Mouse (Mus musculus): Measurements from ENCODE around the gene Trappc12.

Trappc12 gene

GRCm38 (mm10) chr12:28750021-28750633 lies at the start of gene Trappc12:
TSS of gene Trappc12 (minus strand) at chr12:28750472.
- DNase-seq (ENCODE audit: low spot score in 2 of 2) = peak; percentile 73 to 80

DNA sequence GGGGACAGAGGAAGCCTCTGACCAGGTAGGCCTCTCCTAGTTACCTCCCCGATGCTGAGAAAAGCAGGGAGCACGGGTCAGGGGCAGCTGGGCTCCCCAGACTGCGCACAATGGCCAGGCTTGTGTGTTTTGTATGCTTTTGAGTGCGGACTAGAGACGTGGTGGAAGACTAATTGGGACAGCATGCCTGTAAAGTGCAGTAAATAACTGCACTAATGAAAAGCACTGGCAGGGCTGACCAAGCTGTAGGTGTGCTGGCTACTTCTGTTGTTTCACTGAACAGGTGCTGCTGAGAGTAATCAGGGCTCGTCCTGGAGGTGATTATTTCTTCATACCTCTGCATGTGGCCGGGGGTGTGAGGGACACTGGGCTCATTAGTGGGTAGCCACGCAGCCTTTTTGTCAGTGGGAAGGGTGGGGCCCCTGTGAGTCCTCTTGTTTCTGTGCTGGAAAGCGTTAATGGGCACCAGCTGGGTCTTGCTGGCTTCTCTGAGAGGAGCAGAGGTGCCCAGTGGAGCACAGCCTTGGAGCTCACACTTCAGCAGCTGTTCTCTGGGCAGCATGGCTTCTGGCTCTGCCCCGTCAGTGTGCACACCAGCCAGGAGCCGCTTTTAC lies 49.6 kb upstream of the Trappc12 start:
- no peak for DNase-seq (ENCODE audit: low spot score in 2 of 2)

GRCm38 (mm10) chr12:28796881-28797420 lies 46.7 kb upstream of the Trappc12 start:
- no peak for DNase-seq (ENCODE audit: low spot score in 2 of 2)

DNA sequence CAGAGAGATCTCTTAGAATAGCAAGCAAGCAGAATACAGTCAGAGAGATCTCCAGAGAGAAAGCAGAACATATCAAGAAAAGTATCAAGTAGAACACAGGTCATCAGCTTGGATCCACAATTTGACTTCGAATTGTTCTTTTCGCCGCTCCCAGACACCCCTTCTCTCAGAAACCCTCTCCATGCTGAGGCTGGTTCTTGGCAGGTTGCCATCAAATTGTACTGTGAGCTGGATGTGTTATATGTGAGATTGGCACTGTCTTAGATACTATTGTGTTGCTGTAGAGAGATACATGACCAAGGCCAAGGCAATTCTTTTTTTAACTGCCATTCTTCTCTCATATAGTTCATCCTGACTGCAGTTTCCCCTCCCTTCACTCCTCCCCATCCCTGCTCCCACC lies 44.8 kb upstream of the Trappc12 start:
- no peak for DNase-seq (ENCODE audit: low spot score in 2 of 2)

- peak; percentile 65 to 80 for DNase-seq (ENCODE audit: low spot score in 2 of 2)
Observed at GRCm38 (mm10) chr12:28793715-28794114, 43.4 kb upstream of the Trappc12 start.

GRCm38 (mm10) chr12:28792613-28793012 lies 42.3 kb upstream of the Trappc12 start:
- DNase-seq (ENCODE audit: low spot score in 2 of 2) = no peak

DNA sequence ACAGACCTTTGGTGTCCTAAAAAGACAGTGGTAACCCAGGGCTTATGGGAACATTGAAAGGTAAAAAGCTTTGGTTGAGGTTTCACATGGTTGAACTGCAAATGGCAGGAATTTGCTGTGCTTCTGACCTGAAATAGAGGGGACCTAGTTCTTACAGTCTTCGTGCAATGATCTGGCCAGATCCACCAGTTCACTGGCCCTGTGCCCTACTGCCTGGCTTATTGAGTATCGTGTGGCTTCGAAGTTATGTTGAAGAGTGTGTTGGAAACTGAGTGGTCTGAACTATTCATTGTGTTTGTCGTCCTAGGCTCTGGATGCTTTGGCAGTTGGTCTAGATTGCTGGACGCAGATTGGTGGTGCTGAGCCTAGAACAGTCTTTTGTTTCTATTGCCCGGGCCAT lies 36.0 kb upstream of the Trappc12 start:
- no peak for DNase-seq (ENCODE audit: low spot score in 2 of 2)

DNA sequence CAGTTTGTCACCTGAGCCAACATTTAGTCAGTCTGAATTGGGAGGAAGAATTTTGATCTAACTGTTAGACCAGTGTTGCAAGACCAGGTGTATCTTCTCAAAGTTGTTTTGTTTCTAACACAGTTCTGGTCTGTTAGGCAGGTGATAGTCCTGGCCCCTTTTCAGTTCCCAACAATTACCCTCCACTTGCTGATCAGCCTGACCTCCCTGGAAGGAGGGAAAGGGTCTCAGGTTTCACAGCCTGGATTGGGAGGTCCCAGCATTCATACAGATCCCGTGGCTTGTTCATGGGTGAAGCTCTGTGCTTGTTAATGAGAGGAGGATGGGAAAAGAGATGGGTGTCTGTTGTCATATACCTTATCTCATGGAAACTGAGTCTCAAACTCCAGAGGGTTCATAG lies 35.0 kb upstream of the Trappc12 start:
- DNase-seq (ENCODE audit: low spot score in 2 of 2) = no peak

GRCm38 (mm10) chr12:28784864-28785263 lies 34.6 kb upstream of the Trappc12 start:
- no peak for DNase-seq (ENCODE audit: low spot score in 2 of 2)

DNA sequence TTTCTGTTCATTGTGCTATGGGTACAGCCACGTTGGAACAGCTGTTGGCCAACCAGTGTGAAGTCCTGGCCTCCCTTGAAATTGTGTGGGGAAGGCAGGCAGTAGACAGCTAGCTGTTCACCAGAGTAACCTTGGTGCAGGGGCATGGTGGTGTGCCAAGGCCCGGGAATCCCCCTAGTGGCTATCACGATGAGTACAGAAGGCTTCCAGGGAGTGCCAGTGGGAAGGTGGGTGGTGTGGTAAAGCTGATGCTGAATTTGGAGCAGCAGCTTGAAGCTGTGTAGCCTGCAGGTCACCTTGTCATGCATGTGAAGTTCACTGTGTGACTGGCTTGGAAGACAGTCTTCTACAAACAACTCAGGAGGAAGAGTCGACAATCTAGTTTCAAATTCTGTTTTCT lies 34.1 kb upstream of the Trappc12 start:
- DNase-seq (ENCODE audit: low spot score in 2 of 2) = peak in 1 of 2 experiments; percentile 53

- DNase-seq (ENCODE audit: low spot score in 2 of 2) = no peak
Observed at GRCm38 (mm10) chr12:28782637-28783036, 32.4 kb upstream of the Trappc12 start.

- no peak for DNase-seq (ENCODE audit: low spot score in 2 of 2)
Observed at GRCm38 (mm10) chr12:28780180-28780579, 29.9 kb upstream of the Trappc12 start.

DNA sequence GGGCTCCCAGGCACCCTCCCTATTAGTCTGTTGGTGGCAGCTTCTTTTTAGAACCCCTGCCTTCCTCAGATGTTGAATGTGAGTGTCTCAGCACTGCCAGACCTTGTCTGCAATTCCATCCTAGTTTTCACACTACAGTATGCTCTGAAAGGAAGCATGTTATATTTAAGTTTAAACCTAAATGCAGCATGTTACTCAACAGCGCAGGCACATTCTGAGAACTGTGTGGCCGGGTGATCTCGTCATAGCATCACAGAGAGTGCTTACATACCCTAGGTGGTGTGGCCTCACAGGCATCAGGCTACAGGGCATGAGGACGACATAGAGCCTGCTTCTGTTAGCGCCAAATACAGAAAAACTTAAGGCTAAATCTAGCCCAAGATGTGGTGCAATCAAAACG lies 25.4 kb upstream of the Trappc12 start:
- DNase-seq (ENCODE audit: low spot score in 2 of 2) = no peak

GRCm38 (mm10) chr12:28775120-28775519 lies 24.8 kb upstream of the Trappc12 start:
- no peak for DNase-seq (ENCODE audit: low spot score in 2 of 2)

- DNase-seq (ENCODE audit: low spot score in 2 of 2) = no peak
Observed at GRCm38 (mm10) chr12:28773815-28774214, 23.5 kb upstream of the Trappc12 start.

DNA sequence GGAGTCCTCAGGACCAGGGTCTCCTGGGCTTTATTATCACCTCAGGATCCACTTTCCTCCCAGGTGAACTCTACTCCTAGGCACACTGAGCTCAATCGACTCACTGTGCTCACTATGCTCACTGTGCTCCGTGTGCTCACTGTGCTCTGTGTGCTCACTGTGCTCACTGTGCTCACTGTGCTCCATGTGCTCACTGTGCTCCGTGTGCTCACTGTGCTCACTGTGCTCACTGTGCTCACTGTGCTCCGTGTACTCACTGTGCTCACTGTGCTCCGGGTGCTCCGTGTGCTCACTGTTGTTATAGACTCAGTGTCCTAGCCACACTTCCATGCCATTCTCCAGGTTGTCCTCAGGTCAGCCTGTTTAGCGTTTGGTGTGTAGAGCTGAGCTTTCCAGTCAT lies 19.7 kb upstream of the Trappc12 start:
- no peak for DNase-seq (ENCODE audit: low spot score in 2 of 2)

- no peak for DNase-seq (ENCODE audit: low spot score in 2 of 2)
Observed at GRCm38 (mm10) chr12:28756019-28756418, 5.7 kb upstream of the Trappc12 start.

- peak; percentile 87 to 91 for DNase-seq (ENCODE audit: low spot score in 2 of 2)
Observed at GRCm38 (mm10) chr12:28751508-28752263, 1.4 kb upstream of the Trappc12 start, which contains the start of gene Eipr1. TSS of gene Eipr1 (plus strand) at chr12:28751803.

- DNase-seq (ENCODE audit: low spot score in 2 of 2) = no peak
Observed at GRCm38 (mm10) chr12:28750876-28751275, 604 bp upstream of the Trappc12 start.

DNA sequence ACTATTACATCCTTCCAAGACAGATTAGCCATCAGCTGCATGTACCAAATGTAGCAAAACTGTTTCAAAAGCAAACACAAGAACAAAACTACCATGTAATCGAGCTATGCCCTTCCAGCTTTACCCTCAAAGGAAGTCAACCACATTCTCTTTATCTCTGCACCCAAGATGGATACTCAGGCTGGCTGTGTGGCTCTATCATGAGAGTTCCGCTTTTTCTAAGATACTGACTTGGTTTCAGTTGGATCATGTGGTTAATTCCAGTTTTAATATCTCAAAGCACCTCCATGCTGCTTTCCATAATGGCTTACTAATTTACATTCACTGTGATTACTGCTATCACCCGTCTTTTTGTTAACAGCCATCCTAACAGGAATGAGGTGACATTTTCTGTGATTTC lies 6.9 kb downstream of the Trappc12 start:
- DNase-seq (ENCODE audit: low spot score in 2 of 2) = no peak

GRCm38 (mm10) chr12:28735293-28735692 lies 15.0 kb downstream of the Trappc12 start:
- DNase-seq (ENCODE audit: low spot score in 2 of 2) = no peak

DNA sequence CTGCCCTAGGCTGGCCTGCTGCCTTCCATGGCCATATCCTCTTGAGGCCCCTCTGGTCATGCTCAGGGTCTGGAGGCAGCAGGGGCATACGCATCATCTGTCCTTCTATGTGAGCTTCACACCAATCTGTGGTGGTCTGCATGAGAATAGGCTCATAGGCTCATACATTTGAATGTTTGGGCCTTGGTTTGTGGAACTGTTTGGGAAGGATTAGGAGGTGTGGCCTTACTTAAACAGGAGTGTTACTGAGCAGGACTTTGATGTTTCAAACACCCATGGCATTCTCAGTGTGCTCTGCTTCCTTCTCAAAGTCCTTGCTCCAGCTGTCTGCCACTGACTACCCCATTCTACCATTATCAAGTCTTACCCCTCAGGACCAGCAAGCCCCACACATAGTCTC lies 16.0 kb downstream of the Trappc12 start:
- DNase-seq (ENCODE audit: low spot score in 2 of 2) = no peak

All from right cerebral cortex, postnatal 36 days (tissue).